Mouse (Mus musculus) T-helper 2 cell (primary cell): ENCODE results near the gene Lcor.

ENCODE experiments used
- in situ Hi-C: fragments of 300-600 bp; cut with MboI, MseI; formaldehyde crosslinking; loops from one replicate; pipeline ENCODE4 v1.15.1; 2025; ENCODE audit warnings: high pct_unique_total_duplicates

The Lcor gene

GRCm38 (mm10) chr19:41476530-41477249 is 5.7 kb upstream of the Lcor start:
- in situ Hi-C loops = no loop called here

GRCm38 (mm10) chr19:41481030-41481886 is 1.2 kb upstream of the Lcor start:
- in situ Hi-C loops = no loop called here

GRCm38 (mm10) chr19:41481887-41482189 is 599 bp upstream of the Lcor start:
- in situ Hi-C loops = no loop called here

DNA sequence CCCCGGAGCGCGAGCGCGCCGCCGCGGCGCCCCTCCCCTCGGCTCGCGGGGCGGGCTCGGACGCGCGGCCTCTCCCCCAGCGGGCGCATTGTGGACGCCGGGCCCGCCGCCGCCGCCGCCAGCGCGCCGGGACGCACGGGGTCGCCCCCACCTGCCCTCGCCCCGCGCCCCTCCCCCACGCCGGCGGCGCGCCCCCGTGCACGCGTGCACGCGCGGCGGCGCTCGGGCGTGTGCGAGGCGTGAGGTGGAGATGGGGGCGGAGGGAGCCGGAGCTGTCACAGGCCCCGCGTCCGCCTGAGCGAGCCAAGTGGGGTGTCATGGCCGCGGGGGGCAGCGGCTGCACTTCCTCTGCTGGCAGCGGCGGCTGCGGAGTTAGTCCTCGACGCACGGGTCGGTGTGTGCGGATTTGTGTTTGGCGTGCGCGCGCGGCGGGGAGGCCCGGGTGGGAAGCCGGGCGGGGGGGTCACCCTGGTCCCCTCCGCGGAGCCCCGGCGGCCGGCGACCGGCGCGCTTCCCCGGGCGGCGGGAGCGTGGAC is 540 bp downstream of the Lcor start:
- in situ Hi-C loops = no loop called here

- in situ Hi-C loops = no loop called here
Observed at GRCm38 (mm10) chr19:41483445-41484040, 1.1 kb downstream of the Lcor start.

DNA sequence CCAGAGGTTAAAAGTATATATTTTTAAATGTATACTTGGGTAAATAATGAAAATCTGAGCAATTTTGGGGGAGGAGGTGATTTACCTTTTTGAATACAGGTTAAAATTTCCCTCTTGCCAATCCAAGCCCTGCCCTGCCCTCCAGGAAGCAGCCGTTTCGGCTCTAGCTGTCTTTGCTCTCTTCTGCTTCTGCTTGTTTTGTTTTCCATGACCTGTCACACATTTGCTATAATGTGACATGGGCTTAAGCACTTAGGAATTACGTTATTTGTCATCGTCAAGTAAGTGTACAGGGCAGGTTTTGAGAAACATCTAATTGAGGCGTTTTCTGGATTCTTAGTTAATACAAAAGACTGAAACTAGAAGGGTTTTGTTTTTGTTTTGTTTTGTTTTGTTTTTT is 1.9 kb downstream of the Lcor start:
- in situ Hi-C loops = no loop called here

DNA sequence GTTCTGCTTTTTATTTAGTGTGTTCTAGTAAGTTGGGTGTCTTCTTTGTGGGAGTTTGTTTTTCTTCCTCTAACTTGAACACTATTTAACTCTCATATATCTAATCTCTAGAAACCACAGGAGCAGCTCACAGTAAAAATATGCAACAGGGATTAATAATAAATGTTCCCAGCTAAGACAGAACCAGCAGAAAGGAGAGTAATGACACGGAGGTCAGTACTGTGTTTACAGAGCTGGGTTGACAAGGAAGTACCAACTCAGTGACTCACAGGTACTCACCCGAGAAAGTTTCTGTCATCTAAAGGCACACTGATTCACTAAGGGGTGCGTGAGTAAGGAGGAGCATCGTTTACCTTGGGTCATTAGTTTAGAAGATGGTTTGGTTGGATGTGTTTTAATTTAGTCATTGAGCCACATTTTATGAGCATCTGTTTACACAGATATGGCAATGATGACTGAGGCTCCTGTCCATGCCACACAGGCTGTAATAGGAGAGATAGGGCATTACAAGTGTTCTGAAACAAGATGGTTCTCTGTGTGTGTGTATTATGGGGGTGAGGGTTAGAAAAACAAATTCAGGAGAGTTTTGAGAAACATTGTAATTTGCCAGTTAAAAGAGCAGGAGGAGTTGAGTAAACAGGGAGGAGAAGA is 13.1 kb downstream of the Lcor start:
- in situ Hi-C loops = no loop called here

- in situ Hi-C loops = no loop called here
Observed at GRCm38 (mm10) chr19:41496058-41496457, 13.6 kb downstream of the Lcor start.

GRCm38 (mm10) chr19:41507872-41508271 is 25.4 kb downstream of the Lcor start:
- in situ Hi-C loops = loop anchor here (25.0 kb wide), 1 partner anchor 1271 kb away; no protein-coding TSS in a partner anchor

DNA sequence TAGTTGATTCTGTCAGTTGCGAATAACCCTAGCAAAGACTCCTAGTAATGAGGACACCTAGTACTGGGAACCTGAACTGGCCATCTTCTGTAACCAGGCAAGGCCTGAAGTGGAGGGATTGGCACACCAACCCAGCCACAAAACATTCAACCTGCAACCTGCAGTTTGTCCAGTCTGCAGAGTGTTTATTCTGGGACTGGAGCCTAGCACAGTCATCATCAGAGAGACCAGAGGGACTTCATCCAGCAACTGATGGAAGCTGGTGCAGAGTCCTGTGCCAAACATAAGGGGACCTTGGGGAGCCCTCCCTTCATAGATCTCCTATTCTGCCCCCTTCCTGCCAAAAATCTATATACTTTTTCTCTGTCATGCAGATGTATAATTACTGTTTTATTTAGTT is 32.4 kb downstream of the Lcor start:
- in situ Hi-C loops = loop anchor here (25.0 kb wide), 1 partner anchor 1278 kb away; no protein-coding TSS in a partner anchor

- in situ Hi-C loops = loop anchor here (25.0 kb wide), 1 partner anchor 1278 kb away; no protein-coding TSS in a partner anchor
Observed at GRCm38 (mm10) chr19:41515549-41515948, 33.1 kb downstream of the Lcor start.

GRCm38 (mm10) chr19:41517006-41517405 is 34.6 kb downstream of the Lcor start:
- in situ Hi-C loops = loop anchor here (25.0 kb wide), 1 partner anchor 1280 kb away; no protein-coding TSS in a partner anchor

- in situ Hi-C loops = loop anchor here (25.0 kb wide), 1 partner anchor 1282 kb away; no protein-coding TSS in a partner anchor
Observed at GRCm38 (mm10) chr19:41519121-41519520, 36.7 kb downstream of the Lcor start.

GRCm38 (mm10) chr19:41522246-41522645 is 39.8 kb downstream of the Lcor start:
- in situ Hi-C loops = loop anchor here (25.0 kb wide), 1 partner anchor 1285 kb away; no protein-coding TSS in a partner anchor

- in situ Hi-C loops = loop anchor here (25.0 kb wide), 1 partner anchor 1287 kb away; no protein-coding TSS in a partner anchor
Observed at GRCm38 (mm10) chr19:41523798-41524563, 41.5 kb downstream of the Lcor start.

DNA sequence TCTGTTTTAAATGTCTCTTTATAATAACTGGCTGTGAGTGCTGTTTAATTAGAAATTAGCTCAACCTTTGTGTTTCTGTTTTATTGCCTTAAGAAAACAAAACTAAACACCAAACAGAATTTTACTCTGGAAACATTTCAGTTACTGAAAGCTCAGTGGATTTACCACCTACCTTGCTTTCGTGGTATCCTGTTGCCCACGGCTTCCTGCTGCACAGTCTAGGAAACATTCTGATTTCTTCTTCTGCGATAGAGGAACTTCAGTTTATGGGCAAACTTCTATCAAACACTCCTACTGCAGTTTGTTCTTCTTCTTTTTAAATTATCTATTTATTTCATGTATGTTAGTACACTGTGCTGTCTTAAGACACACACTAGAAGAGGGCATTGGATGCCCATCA is 46.7 kb downstream of the Lcor start:
- in situ Hi-C loops = no loop called here

GRCm38 (mm10) chr19:41534021-41534420 is 51.6 kb downstream of the Lcor start:
- in situ Hi-C loops = no loop called here

DNA sequence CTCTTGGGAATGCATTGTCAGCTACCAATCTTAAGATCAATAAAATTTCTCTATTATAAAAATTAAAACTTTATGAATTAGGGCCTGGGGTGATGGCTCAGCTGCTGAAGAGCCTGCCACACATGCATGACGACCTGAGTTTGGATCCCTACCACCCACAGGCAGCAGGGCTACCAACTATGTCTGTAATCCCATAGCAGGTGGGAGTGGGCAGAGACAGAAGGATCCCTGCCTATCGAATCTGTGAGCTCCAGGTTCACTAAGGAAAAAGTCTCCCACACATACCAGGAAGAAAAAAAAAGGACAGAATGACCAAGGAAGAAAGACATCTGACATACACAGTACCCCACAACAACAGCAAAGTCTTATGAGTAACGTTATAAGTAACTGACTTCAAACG is 74.5 kb downstream of the Lcor start:
- in situ Hi-C loops = no loop called here

- in situ Hi-C loops = no loop called here
Observed at GRCm38 (mm10) chr19:41557491-41557890, 75.1 kb downstream of the Lcor start.

- in situ Hi-C loops = no loop called here
Observed at GRCm38 (mm10) chr19:41558891-41559486, 76.6 kb downstream of the Lcor start.
